Mouse (Mus musculus): ENCODE data around the gene Kdelr2. TPM values are rescaled to one million over a fixed set of nuclear protein-coding genes. Genes with fewer than 3 reads are reported as not detected.

Gene Kdelr2
- 123 and 133 TPM in 2 replicates for polyA plus RNA-seq (2015; fragmentation: Nextera tagmentation; extraction: Ambion mirVana)

- Histone ChIP-seq H3K9me3 (replicated peaks; ENCODE audit: control insufficient read depth, low read length, poor library complexity, severe bottlenecking) (no peaks in the 10 kb centered on the region), H3K4me3 (ENCODE audit: low read depth, low read length) (peak within 1 kb of the TSS; percentile 97), H3K4me1 (ENCODE audit: control insufficient read depth, insufficient read depth, low read length) (peaks cover 19% of the 10 kb centered on the region), H3K4me2 (ENCODE audit: low read length) (peak within 1 kb of the TSS; percentile 96), H3K27ac (ENCODE audit: low read length) (peak within 1 kb of the TSS; percentile 90), H3K27me3 (ENCODE audit: control insufficient read depth, insufficient read depth, low read depth, low read length) (no peaks in the 10 kb centered on the region), H3K9ac (ENCODE audit: low read depth, low read length) (peak within 1 kb of the TSS; percentile 93), H3K36me3 (ENCODE audit: control insufficient read depth, insufficient read depth, low read length) (no peaks in the 10 kb centered on the region)
- under 1% methylated on average over 72 of the region's 72 CpGs for whole genome bisulfite sequencing
- peak; percentile 96 for ATAC-seq
Observed at GRCm38 (mm10) chr5:143403221-143404147, at the start of gene Kdelr2. TSS of gene Kdelr2 (plus strand) at chr5:143403838.

GRCm38 (mm10) chr5:143356017-143356416, 47.6 kb upstream of the Kdelr2 start:
- no peak for ATAC-seq
- Histone ChIP-seq H3K4me2 (ENCODE audit: low read length) (no peak overlapping the region), H3K4me3 (ENCODE audit: low read depth, low read length) (no peak overlapping the region), H3K9me3 (replicated peaks; ENCODE audit: control insufficient read depth, low read length, poor library complexity, severe bottlenecking) (peaks cover under 1% of the 10 kb centered on the region; the same call in 1 of the 2 replicates), H3K36me3 (ENCODE audit: control insufficient read depth, insufficient read depth, low read length) (no peaks in the 10 kb centered on the region), H3K9ac (ENCODE audit: low read depth, low read length) (no peak overlapping the region), H3K27me3 (ENCODE audit: control insufficient read depth, insufficient read depth, low read depth, low read length) (no peaks in the 10 kb centered on the region; the same call in none of the 2 replicates), H3K4me1 (ENCODE audit: control insufficient read depth, insufficient read depth, low read length) (peaks cover 8% of the 10 kb centered on the region; the same call in 1 of the 2 replicates), H3K27ac (ENCODE audit: low read length) (no peak overlapping the region)
- WGBS: 29% methylated on average over 5 of the region's 5 CpGs

- no peak within 1 kb of the TSS for H3K27ac ChIP-seq (ENCODE audit: low read length)
- no peaks in the 10 kb centered on the region for H3K36me3 ChIP-seq (ENCODE audit: control insufficient read depth, insufficient read depth, low read length)
- no peak for ATAC-seq
- peak within 1 kb of the TSS; percentile 28 for H3K4me3 ChIP-seq (ENCODE audit: low read depth, low read length)
- no peaks in the 10 kb centered on the region; the same call in none of the 2 replicates for H3K27me3 ChIP-seq (ENCODE audit: control insufficient read depth, insufficient read depth, low read depth, low read length)
- 17% methylated on average over 17 of the region's 17 CpGs for WGBS
- H3K9me3 ChIP-seq (replicated peaks; ENCODE audit: control insufficient read depth, low read length, poor library complexity, severe bottlenecking): no peaks in the 10 kb centered on the region; the same call in 1 of the 2 replicates
- H3K4me2 ChIP-seq (ENCODE audit: low read length): peak within 1 kb of the TSS; percentile 49
- peak within 1 kb of the TSS; percentile 56 for H3K9ac ChIP-seq (ENCODE audit: low read depth, low read length)
- H3K4me1 ChIP-seq (ENCODE audit: control insufficient read depth, insufficient read depth, low read length): peaks cover 8% of the 10 kb centered on the region; the same call in 1 of the 2 replicates
Observed at GRCm38 (mm10) chr5:143356686-143357388, 46.8 kb upstream of the Kdelr2 start, which contains the start of gene Grid2ip. TSS of gene Grid2ip (plus strand) at chr5:143357338.

GRCm38 (mm10) chr5:143357564-143357963, 46.1 kb upstream of the Kdelr2 start:
- no peaks in the 10 kb centered on the region; the same call in none of the 2 replicates for H3K27me3 ChIP-seq (ENCODE audit: control insufficient read depth, insufficient read depth, low read depth, low read length)
- no peaks in the 10 kb centered on the region for H3K9me3 ChIP-seq (replicated peaks; ENCODE audit: control insufficient read depth, low read length, poor library complexity, severe bottlenecking)
- no peaks in the 10 kb centered on the region for H3K36me3 ChIP-seq (ENCODE audit: control insufficient read depth, insufficient read depth, low read length)
- H3K4me3 ChIP-seq (ENCODE audit: low read depth, low read length): peak overlapping the region; percentile 28
- 2% methylated on average over 27 of the region's 28 CpGs for WGBS
- peak overlapping the region; percentile 49 for H3K4me2 ChIP-seq (ENCODE audit: low read length)
- ATAC-seq: no peak
- H3K27ac ChIP-seq (ENCODE audit: low read length): no peak overlapping the region
- H3K9ac ChIP-seq (ENCODE audit: low read depth, low read length): peak overlapping the region; percentile 56
- peaks cover 8% of the 10 kb centered on the region; the same call in 1 of the 2 replicates for H3K4me1 ChIP-seq (ENCODE audit: control insufficient read depth, insufficient read depth, low read length)

GRCm38 (mm10) chr5:143359263-143359662, 44.4 kb upstream of the Kdelr2 start:
- Histone ChIP-seq H3K9ac (ENCODE audit: low read depth, low read length) (no peak overlapping the region), H3K36me3 (ENCODE audit: control insufficient read depth, insufficient read depth, low read length) (no peaks in the 10 kb centered on the region), H3K4me3 (ENCODE audit: low read depth, low read length) (no peak overlapping the region), H3K4me2 (ENCODE audit: low read length) (no peak overlapping the region), H3K9me3 (replicated peaks; ENCODE audit: control insufficient read depth, low read length, poor library complexity, severe bottlenecking) (no peaks in the 10 kb centered on the region), H3K27ac (ENCODE audit: low read length) (no peak overlapping the region), H3K27me3 (ENCODE audit: control insufficient read depth, insufficient read depth, low read depth, low read length) (no peaks in the 10 kb centered on the region; the same call in none of the 2 replicates), H3K4me1 (ENCODE audit: control insufficient read depth, insufficient read depth, low read length) (peaks cover 17% of the 10 kb centered on the region)
- ATAC-seq: no peak
- 29% methylated on average over 7 of the region's 7 CpGs for WGBS

- Histone ChIP-seq H3K36me3 (ENCODE audit: control insufficient read depth, insufficient read depth, low read length) (no peaks in the 10 kb centered on the region), H3K4me3 (ENCODE audit: low read depth, low read length) (no peak overlapping the region), H3K9me3 (replicated peaks; ENCODE audit: control insufficient read depth, low read length, poor library complexity, severe bottlenecking) (no peaks in the 10 kb centered on the region), H3K4me2 (ENCODE audit: low read length) (no peak overlapping the region), H3K4me1 (ENCODE audit: control insufficient read depth, insufficient read depth, low read length) (peaks cover 21% of the 10 kb centered on the region), H3K27ac (ENCODE audit: low read length) (no peak overlapping the region), H3K9ac (ENCODE audit: low read depth, low read length) (no peak overlapping the region), H3K27me3 (ENCODE audit: control insufficient read depth, insufficient read depth, low read depth, low read length) (no peaks in the 10 kb centered on the region; the same call in none of the 2 replicates)
- ATAC-seq: no peak
- 67% methylated on average over 5 of the region's 5 CpGs for WGBS
Observed at GRCm38 (mm10) chr5:143360000-143360399, 43.6 kb upstream of the Kdelr2 start.

GRCm38 (mm10) chr5:143361428-143361827, 42.2 kb upstream of the Kdelr2 start:
- no peak overlapping the region for H3K4me3 ChIP-seq (ENCODE audit: low read depth, low read length)
- H3K27me3 ChIP-seq (ENCODE audit: control insufficient read depth, insufficient read depth, low read depth, low read length): no peaks in the 10 kb centered on the region; the same call in none of the 2 replicates
- 58% methylated on average over 7 of the region's 7 CpGs for WGBS
- H3K36me3 ChIP-seq (ENCODE audit: control insufficient read depth, insufficient read depth, low read length): no peaks in the 10 kb centered on the region
- ATAC-seq: no peak
- H3K9ac ChIP-seq (ENCODE audit: low read depth, low read length): no peak overlapping the region
- H3K4me1 ChIP-seq (ENCODE audit: control insufficient read depth, insufficient read depth, low read length): peaks cover 21% of the 10 kb centered on the region
- no peak overlapping the region for H3K4me2 ChIP-seq (ENCODE audit: low read length)
- no peaks in the 10 kb centered on the region for H3K9me3 ChIP-seq (replicated peaks; ENCODE audit: control insufficient read depth, low read length, poor library complexity, severe bottlenecking)
- H3K27ac ChIP-seq (ENCODE audit: low read length): no peak overlapping the region

- under 1% methylated on average over 45 of the region's 47 CpGs for WGBS
Observed at GRCm38 (mm10) chr5:143363678-143364615, 39.7 kb upstream of the Kdelr2 start.

More at GRCm38 (mm10) chr5:143363678-143364615, 39.7 kb upstream of the Kdelr2 start:
- H3K27me3 ChIP-seq (ENCODE audit: control insufficient read depth, insufficient read depth, low read depth, low read length): peaks cover 8% of the 10 kb centered on the region
- H3K4me2 ChIP-seq (ENCODE audit: low read length): peak overlapping the region; percentile 94
- no peaks in the 10 kb centered on the region for H3K9me3 ChIP-seq (replicated peaks; ENCODE audit: control insufficient read depth, low read length, poor library complexity, severe bottlenecking)
- H3K4me1 ChIP-seq (ENCODE audit: control insufficient read depth, insufficient read depth, low read length): peaks cover 13% of the 10 kb centered on the region
- H3K27ac ChIP-seq (ENCODE audit: low read length): no peak overlapping the region
- ATAC-seq: peak; percentile 45
- peak overlapping the region; percentile 50 for H3K4me3 ChIP-seq (ENCODE audit: low read depth, low read length)
- no peaks in the 10 kb centered on the region for H3K36me3 ChIP-seq (ENCODE audit: control insufficient read depth, insufficient read depth, low read length)
- peak overlapping the region; percentile 66 for H3K9ac ChIP-seq (ENCODE audit: low read depth, low read length)

Measured in midbrain, embryonic 16.5 days (tissue).